Mouse (Mus musculus) cerebellum, adult 11 months (tissue): ENCODE data around the gene Mybbp1a.

Experiments used
- DNase-seq: peaks from one replicate; pipeline ENCODE4 v3.0.0; 2022

Gene Mybbp1a

DNA sequence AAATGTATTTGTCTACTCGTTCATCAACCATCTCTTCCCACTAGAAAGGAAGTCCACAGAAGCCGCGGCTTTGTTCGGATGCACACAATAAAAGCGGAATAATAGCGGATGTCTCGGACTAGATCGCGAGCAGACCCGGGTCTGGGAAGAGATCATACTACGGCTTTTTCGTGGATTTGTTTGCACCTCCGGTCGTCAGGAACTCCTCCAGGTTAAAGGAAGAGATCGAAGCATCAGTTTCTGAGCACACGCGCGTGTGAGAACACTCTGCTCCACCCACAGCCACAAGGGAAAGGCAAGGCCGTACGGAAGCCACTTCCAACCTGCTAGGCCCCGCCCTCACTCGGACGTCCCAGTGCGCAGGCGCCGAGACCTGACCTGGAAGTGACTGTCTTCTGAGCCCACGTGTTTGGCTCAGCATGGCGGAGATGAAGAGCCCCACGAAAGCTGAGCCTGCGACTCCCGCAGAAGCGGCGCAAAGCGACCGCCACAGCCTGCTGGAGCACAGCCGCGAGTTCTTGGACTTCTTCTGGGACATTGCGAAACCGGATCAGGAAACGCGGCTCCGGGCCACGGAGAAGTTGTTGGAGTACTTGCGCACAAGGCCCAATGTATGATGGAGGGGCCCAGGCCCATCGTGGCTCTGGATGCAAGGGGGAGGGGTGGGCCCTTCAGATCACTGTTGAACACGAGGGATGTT is at the start of gene Mybbp1a:
TSS of gene Mybbp1a (plus strand) at position 391 of the 700 bp plus-strand sequence.
- DNase-seq: peak; percentile 98

DNA sequence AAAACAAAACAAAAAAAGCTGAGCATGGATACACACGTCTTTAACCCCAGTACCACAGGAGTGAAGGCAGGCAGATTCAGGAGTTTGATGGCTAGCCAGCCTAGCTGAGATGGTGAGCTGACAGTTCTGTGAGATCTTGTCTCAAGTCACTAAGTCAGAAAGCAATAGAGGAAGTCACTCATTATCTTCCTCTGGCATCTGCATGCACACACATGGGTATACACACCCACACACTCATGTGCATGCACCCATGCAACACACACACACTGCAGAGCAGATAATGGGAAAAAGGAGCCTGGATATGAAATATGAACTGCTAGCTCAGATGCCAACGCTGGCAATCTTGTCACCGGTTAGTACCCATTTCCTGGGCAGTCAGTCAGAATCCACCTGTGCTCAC is 47.9 kb upstream of the Mybbp1a start:
- no peak for DNase-seq

DNA sequence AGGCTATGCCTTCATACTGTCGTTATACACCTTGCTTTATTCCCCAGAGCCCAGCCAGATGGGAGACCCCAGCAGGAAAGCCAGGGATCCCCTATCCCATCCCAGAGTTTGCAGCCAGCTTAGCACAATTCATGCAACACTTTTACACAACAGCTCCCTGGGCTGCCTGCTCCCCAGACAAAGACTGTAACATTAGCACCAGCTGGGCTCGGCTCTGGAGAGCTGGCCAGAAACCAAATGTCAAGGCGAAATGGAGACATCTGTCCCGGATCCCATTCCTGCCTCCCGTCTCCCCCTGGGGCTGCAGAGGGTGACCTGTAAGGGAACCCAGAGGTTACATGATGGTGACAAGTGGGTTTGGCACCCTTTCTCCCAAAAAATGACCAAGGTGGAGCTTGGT is 47.5 kb upstream of the Mybbp1a start:
- DNase-seq: no peak

DNA sequence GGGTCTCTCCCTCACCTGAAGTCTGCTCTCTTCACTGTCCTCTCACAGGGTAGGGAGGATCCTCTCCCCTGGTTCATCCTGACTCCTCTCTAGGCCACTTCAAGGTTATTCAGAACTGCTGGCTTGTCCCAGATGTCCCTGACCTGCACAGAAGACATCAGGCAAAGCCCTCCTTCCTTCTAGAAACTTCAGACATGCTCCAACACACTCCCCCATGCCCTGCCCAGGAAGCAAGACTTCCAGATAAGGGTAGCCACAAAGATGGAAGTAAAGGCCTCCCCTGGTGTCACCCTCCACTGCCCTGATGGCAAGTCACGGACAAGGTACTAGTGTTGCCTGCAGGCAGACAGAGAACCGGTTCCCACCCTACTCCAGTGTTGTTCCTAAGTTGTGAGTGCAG is 46.5 kb upstream of the Mybbp1a start:
- no peak for DNase-seq

DNA sequence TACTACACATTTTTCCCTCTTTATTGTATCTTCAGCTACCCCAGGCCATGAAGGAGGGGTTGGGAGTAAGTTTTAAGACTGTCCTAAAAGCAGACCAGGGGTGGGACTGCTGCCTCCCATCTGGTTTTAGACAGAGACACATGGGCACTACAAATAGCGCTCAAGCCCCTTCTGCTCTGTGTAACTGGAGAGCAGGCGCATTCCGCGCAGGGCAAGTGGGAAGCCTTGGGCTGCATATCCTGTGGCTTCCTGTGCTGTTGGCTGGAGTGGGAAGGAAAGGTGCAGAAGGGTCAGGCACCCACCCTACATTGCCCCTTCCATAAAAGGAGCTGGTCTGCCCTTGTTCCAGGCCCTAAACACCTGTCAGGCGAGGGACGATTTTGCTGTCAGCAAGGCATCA is 45.5 kb upstream of the Mybbp1a start:
- no peak for DNase-seq

DNA sequence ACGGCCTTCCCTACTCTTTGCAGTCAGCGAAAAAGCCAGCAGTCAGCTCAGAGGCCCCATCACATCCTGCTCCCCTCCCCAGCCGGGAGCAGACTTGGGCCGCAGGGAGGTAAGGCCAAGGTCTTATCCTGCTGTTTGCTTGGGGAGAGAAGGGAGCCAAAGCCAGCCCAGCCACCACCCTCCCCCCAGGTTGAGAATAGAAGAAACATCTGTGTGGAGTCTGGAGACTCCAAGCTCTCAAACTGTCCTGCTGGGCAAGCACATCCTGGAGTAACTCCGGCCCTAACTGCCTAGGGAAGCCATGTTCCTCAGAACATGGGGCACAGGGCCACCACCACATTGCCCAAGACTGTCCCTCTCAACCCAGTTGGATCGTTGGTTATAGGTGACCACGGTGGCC is 44.5 kb upstream of the Mybbp1a start:
- no peak for DNase-seq

DNA sequence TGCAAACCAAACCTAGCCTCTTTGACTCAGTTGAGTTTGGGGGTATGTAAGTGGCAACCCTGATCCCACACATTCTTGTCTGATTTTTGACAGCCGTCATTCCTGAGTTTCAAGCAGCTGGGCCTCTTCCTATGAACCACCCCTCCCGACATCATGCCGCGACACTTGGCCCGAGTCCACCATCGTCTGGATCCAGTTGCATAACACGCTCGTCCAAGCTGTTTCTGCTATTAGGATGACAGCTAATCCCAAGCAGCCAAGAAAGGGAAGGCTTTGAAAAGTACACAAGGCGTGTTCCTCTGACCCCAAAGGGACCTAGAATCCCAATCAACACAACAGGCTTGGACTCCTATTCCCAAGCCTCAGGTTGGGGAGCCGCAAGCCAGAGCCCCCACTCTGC is 44.1 kb upstream of the Mybbp1a start:
- no peak for DNase-seq

DNA sequence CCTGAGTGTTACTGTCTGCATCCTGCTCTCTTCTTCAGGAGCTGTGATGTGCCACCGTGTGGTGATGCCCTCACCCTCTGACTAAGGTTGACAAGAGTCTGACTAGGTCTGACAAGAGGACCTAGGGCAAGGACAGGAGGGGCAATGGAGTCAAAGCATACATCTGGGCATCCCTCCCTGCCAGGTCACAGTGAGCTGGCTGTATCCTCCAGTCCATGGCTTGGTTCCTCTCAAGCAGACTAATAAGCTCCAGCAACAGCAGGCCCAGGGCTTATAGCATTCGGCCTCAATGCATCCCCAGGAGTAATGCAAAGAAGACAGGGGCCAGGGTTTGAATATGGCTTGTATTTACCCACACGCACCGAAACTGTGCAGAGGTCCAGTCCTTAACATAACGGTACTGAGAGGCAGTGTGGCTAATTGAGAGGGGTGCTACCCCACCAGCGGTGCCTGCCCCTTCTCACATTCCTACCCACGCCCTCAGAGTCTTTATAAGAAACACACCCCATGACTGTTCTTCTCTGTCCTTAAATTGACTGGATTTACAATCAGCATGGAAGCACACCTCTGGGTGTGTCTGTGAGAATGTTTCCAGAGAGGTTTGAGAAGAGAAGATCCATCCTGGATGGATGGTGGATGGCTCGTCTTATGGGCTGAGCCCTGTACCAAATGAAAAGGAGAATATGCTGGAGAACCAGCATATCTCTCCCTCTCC is 43.2 kb upstream of the Mybbp1a start:
- no peak for DNase-seq

DNA sequence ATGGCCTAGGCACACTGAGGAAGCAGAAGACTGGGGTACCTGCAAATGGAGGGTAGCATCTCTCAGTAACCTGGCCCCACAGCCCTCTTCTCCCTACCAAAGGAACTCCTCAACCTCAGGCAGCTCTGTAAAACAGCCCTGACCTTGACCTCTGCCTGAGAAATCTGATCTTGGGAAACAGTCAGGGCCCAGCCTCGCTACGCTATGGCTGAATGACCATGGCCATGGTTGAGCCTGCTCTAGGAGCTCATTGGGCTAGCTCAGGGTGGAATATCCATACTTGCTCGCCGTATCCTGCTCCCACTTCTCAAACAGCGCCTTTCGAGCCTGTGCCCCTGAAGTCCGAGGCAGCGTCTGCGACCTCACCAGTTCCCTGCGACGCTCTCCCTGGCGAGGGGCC is 40.1 kb upstream of the Mybbp1a start:
- no peak for DNase-seq

DNA sequence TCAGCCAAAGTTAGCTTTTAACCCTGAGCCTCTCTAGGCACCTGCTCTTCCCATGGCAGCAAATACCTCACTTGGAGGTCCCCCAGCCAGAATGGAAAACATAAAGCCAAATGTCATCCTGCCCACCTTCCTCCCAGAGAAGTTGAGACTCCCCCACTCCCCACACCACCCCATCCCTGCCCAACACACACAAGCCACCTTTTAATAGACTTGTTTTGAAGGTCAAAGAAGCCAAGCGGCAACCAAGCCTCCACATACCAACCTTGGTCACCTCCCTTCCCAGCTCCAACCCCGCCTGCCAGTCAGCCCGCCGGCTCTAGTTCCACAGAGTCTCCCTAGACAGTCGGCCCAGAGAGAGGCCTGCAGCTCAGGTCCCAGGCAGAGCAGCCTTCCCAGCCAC is 39.1 kb upstream of the Mybbp1a start:
- no peak for DNase-seq

DNA sequence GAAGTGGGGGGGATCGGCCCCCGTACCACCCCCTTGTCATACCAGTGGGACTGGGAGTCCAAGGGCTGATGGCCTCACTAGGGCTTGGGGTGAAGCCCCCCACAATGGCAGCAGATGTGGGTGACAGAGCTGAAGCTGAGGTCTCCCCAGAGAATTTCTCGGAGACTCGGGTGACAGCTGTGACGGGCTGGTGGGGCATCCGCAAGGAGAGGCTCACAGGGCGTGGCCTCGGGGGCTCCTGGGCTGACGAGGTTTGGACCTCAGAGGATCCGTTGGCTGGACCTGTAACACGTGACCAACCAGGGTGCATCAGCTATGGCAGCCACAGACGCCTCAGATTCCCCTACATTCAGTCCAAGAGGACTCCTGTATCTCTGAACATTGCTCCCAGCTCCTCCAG is 38.2 kb upstream of the Mybbp1a start:
- DNase-seq: no peak

DNA sequence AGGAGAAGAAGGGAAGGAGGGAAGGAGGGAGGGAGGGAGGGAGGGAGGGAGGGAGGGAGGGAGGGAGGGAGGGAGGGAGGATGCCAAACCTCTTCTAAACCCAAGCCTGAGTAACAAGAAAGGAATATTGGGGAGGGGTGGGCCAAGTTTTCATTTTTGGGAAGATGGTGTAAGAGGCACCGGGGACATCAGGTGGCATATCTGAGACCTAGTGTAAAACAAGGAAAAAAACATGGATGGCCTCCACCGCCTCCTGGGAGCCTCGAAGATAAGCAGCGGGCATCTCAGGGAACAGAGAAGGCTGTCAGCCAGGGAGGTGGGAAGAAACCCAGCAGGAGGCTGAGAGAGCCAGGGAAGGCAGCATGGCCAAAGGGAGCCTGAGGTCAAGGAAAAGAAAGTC is 35.6 kb upstream of the Mybbp1a start:
- DNase-seq: no peak

DNA sequence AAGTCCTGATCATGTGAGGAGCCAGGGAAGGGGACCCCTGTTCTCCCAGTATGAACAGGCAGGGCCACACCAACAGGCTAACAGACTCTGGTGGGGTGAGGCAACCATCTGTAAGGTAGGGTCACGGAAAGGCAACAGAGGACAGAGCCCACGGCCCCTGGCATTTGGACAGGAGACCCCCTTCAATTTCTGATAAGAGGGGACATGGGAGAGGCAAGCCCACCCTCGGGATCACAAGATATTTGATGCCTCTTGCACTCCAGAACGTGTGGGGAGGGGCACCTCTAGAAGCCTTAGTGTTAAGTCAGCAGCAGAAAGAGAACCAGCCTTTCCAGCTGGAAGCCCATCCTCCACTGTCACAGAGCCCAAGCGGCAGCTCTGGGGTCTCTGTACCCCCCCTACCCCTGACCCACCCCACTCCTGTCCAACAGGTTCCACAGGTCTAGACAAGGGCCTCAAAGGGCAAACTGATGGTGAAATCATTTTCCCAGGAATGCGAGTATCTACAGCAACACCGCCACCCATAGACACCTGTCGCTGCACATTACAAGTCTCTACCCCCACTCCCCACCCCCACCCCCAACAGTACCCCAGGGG is 35.0 kb upstream of the Mybbp1a start:
- no peak for DNase-seq

DNA sequence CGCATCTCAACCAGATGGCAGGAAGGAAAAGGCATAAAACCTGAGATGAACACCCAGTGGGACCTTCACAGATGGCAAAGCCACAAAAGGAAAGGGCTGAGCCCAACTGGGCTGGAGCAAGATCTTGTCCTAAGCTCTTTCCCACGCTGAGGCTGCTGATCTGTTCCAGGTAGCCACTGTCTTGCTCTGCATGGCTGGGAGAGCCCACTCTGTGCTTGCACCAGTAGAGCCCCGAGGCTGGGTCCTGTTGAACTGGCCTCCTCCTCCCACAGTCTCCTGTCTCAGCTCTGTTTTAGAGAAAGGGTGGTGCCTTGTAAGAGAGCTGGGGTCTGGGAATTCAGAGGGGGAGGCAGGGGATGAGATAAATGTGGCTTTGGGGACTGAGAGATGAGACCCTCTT is 34.1 kb upstream of the Mybbp1a start:
- DNase-seq: no peak

DNA sequence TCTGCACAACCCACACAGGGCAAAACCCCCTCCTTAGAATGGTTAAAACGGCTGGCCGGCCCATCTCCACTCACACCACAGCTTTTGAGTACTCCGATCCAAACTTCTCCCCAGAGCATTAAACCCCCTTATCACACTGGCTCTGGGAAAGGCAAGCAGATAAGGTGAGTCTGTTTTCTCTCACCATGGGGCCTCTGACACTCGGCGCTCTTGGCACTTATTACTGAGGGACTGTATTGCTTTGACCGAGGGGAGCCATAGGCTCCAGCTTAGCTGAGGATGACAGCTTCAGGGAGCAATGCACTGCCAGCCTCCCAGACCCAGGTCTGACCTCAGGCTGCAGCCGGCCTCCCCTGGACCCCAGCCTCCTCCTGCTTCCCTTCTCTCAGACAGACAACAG is 33.6 kb upstream of the Mybbp1a start:
- no peak for DNase-seq

DNA sequence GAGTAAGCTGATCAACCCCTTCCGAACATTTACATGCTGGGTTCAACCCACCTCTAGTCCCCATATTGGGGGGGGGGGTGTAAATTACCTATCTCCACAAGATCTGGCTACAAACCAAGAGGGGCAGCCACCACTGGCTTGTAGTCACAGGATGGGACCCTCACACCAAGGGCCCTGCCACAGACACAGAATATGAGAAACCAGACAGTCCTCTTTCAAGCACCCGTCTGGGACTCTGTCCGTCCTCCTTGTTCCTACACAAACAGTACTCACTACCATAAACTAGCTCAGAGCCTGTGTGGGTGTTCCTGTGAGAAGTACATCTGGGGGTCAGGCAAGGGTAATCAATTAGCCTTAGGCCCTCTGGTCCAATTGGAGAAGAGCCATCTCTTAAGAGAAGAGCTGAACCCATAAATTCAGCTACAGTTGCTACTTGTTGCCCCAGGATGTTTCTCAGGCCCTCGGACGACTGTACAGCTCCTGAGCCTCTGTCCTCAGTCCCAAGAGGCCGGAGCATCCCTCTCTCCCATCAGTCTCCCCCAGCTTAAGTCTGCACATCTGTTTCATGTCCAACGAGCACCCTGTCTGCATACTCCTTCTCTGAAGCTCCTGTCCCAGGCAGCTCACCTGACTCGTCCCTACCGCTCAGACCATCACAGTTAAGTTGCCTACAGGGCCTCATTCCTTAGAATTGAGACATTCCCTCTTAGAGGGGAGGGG is 32.5 kb upstream of the Mybbp1a start:
- no peak for DNase-seq

DNA sequence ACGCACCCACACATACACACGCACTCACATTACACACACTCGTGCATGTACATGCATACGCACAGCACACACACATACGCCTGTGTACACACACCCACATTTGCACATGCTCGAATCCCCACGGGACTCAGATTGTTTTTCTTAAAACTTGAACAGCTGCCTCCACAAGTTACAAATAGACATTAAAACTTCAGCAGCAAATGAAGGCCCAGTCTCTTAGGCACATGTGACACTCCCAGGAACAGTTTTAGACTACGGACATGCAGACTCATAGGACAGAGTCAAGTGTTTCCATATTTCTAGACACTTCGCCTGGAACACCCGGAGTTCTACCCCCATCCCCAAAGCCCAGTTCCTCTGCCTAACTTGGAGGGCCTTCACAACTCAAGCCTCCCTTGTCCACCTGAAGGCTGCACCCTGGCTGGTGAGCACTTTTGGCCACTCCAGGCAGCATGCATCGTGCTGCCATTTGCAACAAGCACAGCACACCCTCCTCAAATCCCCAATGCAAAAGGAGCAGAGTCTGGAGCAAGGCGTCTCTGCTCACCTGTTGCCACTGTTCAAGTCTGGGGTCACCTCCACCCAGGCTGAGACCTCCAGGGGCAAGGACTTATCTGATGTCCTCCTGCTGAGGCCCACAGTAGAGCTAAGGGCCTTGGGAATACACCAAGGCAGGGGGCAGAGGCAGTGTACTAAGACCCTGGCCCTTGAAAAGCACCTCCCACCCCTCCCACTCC is 31.3 kb upstream of the Mybbp1a start:
- no peak for DNase-seq

DNA sequence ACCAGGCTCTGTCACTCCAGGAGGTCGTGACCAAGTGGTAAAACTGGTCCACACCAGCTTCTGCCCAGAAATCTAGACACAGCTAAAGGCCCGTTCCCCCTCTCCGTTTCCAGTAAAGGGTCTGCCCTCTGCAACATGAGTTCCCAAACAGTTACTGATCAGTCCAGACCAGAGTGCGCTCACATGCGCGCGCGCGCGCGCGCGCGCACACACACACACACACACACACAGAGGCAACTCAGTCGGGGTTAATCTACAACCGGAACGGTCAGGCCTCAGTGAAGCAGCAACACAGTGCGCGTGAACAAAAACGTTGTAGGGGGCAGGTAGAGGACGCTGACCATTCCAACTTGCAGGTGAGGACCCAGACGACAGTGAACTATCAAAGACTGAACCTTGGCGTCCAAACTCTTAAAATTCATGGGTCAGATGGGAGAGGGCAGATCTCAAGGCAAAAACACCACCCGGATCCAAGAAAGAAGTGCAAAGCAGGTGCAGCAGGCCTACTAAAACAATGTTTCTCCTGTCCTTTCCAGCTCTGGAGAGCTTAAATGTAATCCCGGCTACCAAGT is 30.5 kb upstream of the Mybbp1a start:
- no peak for DNase-seq

DNA sequence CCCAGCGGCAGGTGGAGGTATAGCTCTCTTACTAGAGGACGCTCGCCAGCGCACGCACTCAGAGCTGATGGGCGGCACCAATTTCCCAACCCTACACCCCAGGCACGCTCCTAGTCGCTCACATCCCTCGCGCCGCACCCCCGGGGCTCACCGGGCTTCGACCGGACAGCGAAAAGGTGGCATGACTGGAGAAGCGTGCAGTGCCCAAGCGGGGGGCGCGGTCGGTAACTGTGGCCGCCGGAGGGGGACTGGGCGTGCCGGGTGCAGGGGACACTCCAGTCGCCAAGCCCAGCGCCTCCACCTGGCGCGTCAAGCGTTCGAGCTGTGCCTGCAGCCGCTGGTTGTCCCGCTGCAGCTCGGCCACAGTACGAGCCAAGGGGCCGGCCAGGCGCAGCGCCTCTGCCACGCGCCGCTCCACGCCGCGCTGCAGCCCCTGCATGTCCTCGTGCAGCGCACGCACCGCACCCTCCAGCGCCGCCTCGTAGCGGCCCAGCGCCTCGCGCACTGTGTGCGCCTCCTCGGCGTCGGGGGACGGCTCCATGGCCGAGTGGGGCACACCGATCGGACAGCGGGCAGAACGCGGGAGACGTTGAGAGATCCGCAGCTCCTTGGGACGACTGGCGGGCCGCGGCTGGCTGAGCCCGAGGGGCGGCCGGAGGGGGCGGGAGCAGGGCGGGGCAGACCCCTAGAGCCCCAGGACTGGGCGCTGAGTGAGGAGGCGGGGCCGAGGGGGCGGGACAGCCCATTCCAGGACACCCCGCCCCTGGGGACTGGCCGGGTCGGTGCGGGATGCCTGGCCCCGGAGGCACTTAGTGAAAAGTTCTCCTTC is 29.8 kb upstream of the Mybbp1a start, which contains the start of gene Smtnl2:
TSS of gene Smtnl2 (minus strand) at position 621 of the 829 bp plus-strand sequence.
- no peak for DNase-seq

DNA sequence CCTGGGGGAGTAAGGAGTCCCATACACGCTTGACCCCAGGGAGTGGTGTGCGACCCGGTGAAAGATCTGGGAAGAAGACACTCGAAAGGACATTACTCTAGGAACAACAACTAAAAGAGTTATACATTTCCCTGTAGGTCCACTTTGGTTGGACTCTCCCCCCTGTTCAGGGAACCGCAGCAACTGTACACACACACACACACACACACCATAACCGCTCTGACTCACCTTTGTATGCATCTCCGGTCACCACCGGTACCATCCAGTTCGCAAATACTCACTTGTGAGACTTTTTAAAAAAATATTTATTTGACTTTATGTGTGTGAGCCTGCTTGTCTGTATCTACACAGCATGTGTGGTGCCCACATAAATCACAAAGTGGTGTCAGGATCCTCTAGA is 29.2 kb upstream of the Mybbp1a start:
- no peak for DNase-seq

DNA sequence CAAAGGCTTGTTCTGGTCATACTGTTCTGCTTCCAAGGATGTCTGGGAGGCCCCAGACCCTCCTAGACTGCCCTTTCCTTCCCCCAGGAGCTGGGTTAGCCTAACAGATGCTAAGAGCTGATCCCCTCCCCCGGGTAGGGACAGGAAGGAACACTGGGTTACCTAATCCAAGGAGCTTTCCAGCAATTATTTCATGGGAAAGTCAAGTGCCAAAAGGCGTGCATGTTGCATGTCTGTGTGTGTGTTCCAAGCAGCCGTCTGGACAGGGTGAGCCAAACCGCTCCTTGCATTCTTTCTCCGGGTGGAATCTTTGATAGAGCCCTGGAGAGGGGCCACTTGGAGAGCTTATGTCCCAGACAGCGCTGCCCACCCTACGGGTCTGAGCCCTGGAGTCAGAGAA is 28.1 kb upstream of the Mybbp1a start:
- no peak for DNase-seq
